Mouse (Mus musculus) heart, embryonic 13.5 days (tissue): Measurements from ENCODE around the gene Slc7a8. TPM values are rescaled to one million over a fixed set of nuclear protein-coding genes. Genes with fewer than 3 reads are reported as not detected.

Experiments
- ATAC-seq: fragments of 200-750 bp; cut with Nextera tagmentation; 2 replicates; pipeline ENCODE4 v1.8.0; 2017; ENCODE audit warnings: moderate TSS enrichment; ENCODE audit not compliant: insufficient number of reproducible peaks, low FRiP score, low TSS enrichment; ENCODE audit errors: extremely low read depth
- H3K27ac ChIP-seq: fragments of 300-500 bp; sonication (generic); replicated peaks from 2 replicates; pipeline ENCODE4 v1.5.1; 2015; ENCODE audit warnings: moderate library complexity, mild to moderate bottlenecking, inconsistent platforms
- H3K27me3 ChIP-seq: fragments of 300-500 bp; sonication (generic); replicated peaks from 2 replicates; pipeline ENCODE4 v1.6.1; 2015; ENCODE audit warnings: mild to moderate bottlenecking, inconsistent platforms
- H3K36me3 ChIP-seq: fragments of 300-500 bp; sonication (generic); 2 replicates; pipeline ENCODE4 v1.6.1; 2015; ENCODE audit warnings: mild to moderate bottlenecking, inconsistent platforms
- H3K4me1 ChIP-seq: fragments of 300-500 bp; sonication (generic); 2 replicates; pipeline ENCODE4 v1.6.1; 2015; ENCODE audit warnings: inconsistent platforms
- H3K4me2 ChIP-seq: fragments of 300-500 bp; sonication (generic); 2 replicates; pipeline ENCODE4 v1.6.1; 2015; ENCODE audit warnings: inconsistent platforms, mild to moderate bottlenecking, moderate library complexity
- H3K4me3 ChIP-seq: fragments of 300-500 bp; sonication (generic); 2 replicates; pipeline ENCODE4 v1.5.1; 2015; ENCODE audit warnings: moderate library complexity, mild to moderate bottlenecking, inconsistent platforms
- H3K9ac ChIP-seq: fragments of 300-500 bp; sonication (generic); 2 replicates; pipeline ENCODE4 v1.6.1; 2015; ENCODE audit warnings: inconsistent platforms, mild to moderate bottlenecking, moderate library complexity
- H3K9me3 ChIP-seq: fragments of 300-500 bp; sonication (generic); 2 replicates; pipeline ENCODE4 v1.6.1; 2016; ENCODE audit warnings: inconsistent platforms
- WGBS: fragments of 180-500 bp; shearing (Covaris S2); methylation state at CpG from one replicate; pipeline ENCODE4 v1.1.7; 2015; ENCODE audit warnings: mixed read lengths; 5-methylcytosine and 5-hydroxymethylcytosine counted together
- polyA plus RNA-seq: library from polyadenylated mRNA; unstranded; fragments of >200 nt; fragmentation: Nextera tagmentation; extraction: Ambion mirVana; gene quantifications from 2 replicates; pipeline ENCODE4 v1.2.1, GENCODE M21; 2015

Gene Slc7a8
- polyA plus RNA-seq, 1 experiment from 2014 or later = 3.4 TPM

DNA sequence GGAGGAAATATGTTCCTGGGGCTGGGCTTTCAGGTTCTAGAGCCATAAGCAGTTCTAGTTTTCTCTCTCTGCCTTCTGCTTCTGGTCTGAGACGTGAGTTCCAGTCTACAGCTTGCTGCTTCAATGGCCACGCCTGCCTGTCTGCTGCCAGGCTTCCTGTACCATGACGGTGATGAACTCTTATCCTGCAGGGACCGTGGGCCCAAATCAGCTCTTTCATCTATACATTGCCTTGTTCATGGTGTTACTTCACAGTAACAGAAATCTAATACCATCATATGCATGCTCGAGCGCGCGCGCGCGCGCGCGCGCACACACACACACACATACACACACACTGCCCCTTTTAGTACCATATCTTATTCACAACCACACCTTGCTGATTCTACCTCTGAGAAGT lies 15.0 kb upstream of the Slc7a8 start:
- H3K4me2 ChIP-seq = no peak overlapping the region
- no peak for ATAC-seq
- H3K4me3 ChIP-seq = no peak overlapping the region
- peaks cover 17% of the 10 kb centered on the region for H3K4me1 ChIP-seq
- 90% methylated on average over 15 of the region's 15 CpGs for WGBS
- no peaks in the 10 kb centered on the region for H3K9me3 ChIP-seq
- no peak overlapping the region for H3K9ac ChIP-seq
- H3K36me3 ChIP-seq = no peaks in the 10 kb centered on the region
- peaks cover 5% of the 10 kb centered on the region; the same call in 1 of the 2 replicates for H3K27me3 ChIP-seq
- H3K27ac ChIP-seq = no peak overlapping the region

DNA sequence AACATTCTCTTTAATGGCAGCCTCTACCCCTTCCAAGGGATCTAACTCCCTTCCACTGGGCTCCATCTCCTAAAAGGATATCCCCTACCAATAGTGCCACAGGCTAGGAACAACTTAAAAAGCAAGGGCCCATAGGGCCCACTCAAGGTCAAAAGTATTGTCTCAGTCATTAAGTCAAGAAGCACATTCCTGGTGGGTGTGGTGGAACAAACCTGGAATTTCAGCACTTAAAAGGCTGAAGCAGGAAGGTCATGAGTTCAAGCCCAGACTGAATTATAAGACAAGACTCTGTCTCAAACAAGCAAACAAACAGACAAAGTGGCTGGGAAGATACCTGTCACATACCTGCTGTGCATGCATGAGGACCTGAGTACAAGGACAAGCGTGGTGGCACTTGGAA lies 14.2 kb upstream of the Slc7a8 start:
- Histone ChIP-seq H3K27ac (no peak overlapping the region), H3K9ac (no peak overlapping the region), H3K4me2 (no peak overlapping the region), H3K27me3 (peaks cover 5% of the 10 kb centered on the region; the same call in 1 of the 2 replicates), H3K4me1 (peaks cover 12% of the 10 kb centered on the region), H3K36me3 (no peaks in the 10 kb centered on the region), H3K9me3 (no peaks in the 10 kb centered on the region), H3K4me3 (no peak overlapping the region)
- no peak for ATAC-seq
- 92% methylated on average over 1 of the region's 1 CpGs for WGBS

DNA sequence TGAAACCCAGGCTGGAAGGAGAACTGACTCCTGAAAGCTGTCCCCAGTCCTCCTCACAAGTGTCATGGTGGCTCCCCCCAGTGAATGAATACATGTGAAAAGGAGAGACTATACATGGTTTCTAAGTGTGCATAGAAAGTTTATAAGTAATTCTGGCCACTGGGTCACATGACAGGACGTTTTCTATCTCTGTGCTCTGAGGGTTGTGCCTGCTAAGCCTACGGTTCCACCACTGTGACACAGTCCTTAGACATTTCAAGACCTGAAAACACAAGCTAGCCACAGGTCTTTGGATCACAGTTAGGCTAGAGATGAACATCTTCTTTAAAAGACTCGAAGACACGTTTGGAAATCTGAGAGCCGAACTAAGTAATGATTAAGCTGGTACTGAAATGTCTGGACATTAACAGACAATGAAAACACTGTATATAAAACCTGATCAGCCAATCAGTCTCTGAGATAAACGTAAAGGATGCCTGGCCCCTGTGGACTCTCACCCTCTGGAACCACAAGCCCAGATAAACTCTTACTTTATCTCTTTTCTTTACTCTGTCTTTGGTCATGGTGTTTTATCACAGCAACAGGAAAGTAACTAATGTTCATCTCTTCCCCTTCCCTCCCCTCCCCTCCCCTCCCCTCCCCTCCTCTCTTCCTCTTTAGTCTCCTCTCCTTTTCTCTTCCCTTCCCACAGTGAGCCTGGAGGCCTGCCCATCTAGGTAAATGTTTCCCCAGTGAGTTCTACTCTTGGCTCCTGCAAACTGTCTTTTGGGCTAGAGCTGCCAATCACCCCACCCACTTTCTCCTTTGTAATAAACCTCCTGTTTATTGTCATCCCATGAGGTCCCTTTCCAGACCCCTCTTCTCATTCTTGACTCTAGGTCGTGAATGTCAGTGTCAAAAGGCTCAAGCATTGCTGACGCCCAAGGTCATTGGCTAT lies 12.4 kb upstream of the Slc7a8 start:
- no peak overlapping the region for H3K4me2 ChIP-seq
- ATAC-seq = no peak
- 65% methylated on average over 8 of the region's 8 CpGs for WGBS
- H3K4me1 ChIP-seq = no peaks in the 10 kb centered on the region
- H3K9me3 ChIP-seq = no peaks in the 10 kb centered on the region
- no peak overlapping the region for H3K4me3 ChIP-seq
- no peaks in the 10 kb centered on the region for H3K36me3 ChIP-seq
- no peak overlapping the region for H3K27ac ChIP-seq
- H3K9ac ChIP-seq = no peak overlapping the region
- no peaks in the 10 kb centered on the region for H3K27me3 ChIP-seq

DNA sequence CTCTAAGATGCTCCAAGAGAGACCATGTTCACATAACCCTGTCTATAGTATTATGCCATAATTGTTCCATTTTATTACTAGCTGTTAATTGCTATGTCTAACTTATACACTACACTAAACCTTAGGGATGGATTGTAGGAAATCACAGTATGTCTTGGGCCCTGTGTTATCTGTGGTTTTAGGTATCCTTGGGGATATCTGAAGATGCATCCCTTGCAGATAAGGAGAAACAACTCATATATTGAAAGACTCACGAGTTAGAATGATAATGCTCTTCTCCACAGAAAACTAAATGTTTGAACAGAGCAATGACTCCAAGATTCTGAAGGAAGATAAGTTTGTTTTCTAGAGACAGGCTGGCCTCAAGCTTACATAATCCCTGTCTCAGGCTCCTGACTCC lies 11.6 kb upstream of the Slc7a8 start:
- H3K9ac ChIP-seq = no peak overlapping the region
- no peaks in the 10 kb centered on the region for H3K4me1 ChIP-seq
- no peak for ATAC-seq
- 44% methylated on average over 1 of the region's 1 CpGs for WGBS
- H3K27ac ChIP-seq = no peak overlapping the region
- H3K4me2 ChIP-seq = no peak overlapping the region
- H3K27me3 ChIP-seq = no peaks in the 10 kb centered on the region
- no peak overlapping the region for H3K4me3 ChIP-seq
- H3K9me3 ChIP-seq = no peaks in the 10 kb centered on the region; the same call in 1 of the 2 replicates
- H3K36me3 ChIP-seq = no peaks in the 10 kb centered on the region

DNA sequence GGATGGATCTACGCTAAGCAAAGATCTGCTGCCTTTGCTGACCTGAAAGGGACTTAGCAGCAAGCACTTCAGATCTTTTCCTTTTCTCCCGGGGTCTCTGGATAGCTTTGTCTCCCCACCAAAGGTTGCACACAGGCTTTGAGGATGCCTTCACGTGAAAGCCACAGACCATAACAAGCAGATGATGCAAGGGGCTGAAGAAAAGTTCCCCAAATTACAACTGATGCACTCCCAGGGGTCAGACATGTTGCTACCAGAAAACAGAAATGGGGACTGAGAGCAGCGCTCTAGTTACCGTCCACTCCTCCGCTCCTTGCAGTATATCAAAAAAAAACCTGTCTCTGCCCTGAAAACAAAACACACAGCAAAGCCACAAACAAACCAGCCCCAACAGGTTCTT lies 10.4 kb upstream of the Slc7a8 start:
- H3K9me3 ChIP-seq = no peaks in the 10 kb centered on the region; the same call in 1 of the 2 replicates
- no peak overlapping the region for H3K4me2 ChIP-seq
- H3K27ac ChIP-seq = no peak overlapping the region
- no peaks in the 10 kb centered on the region for H3K4me1 ChIP-seq
- ATAC-seq = no peak
- 76% methylated on average over 6 of the region's 6 CpGs for WGBS
- H3K27me3 ChIP-seq = no peaks in the 10 kb centered on the region
- no peak overlapping the region for H3K9ac ChIP-seq
- H3K4me3 ChIP-seq = no peak overlapping the region
- no peaks in the 10 kb centered on the region for H3K36me3 ChIP-seq

DNA sequence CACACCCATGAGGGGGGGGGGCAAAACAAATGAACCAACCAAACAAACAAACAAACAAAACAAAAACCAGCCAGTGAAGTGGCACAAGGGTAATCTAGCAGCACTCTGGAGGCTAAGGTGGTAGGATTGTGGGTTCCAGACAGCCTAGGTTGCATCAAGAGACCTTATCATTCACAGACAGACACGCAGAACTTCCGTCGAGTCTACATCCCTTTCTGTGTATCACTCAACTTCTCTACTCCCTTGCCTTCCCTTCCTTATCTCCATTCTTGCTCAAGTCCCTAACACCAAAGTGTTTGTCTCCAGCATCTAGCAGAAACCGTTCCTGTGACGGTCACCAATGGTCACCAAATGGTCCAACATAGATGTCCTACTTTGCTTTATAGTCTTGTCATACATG lies 6.5 kb upstream of the Slc7a8 start:
- WGBS = 85% methylated on average over 5 of the region's 5 CpGs
- Histone ChIP-seq H3K27ac (no peak overlapping the region), H3K4me1 (peaks cover 15% of the 10 kb centered on the region), H3K4me3 (no peak overlapping the region), H3K4me2 (no peak overlapping the region), H3K9me3 (no peaks in the 10 kb centered on the region; the same call in none of the 2 replicates), H3K36me3 (no peaks in the 10 kb centered on the region), H3K27me3 (no peaks in the 10 kb centered on the region), H3K9ac (no peak overlapping the region)
- no peak for ATAC-seq

DNA sequence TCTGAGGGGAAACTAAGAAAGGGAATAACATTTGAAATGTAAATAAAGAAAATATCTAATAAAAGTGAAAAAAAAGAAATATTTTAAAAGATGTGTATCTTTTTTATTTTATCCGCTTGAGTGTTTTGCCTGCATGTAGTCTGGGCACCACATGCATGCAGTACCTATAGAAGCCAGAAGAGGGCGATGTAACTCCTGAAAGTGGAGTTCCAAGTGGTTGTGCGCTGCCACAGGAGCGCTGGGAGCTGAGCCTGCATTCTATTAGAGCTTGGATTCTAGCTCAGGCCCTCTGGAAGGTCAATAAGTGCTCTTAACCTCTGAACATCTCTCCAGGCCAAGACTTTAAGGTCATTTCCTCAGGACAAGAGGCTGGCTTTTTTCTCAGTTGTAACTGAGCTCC lies 5.5 kb upstream of the Slc7a8 start:
- no peak overlapping the region for H3K4me3 ChIP-seq
- H3K4me1 ChIP-seq = peaks cover 15% of the 10 kb centered on the region
- peaks cover 10% of the 10 kb centered on the region for H3K27me3 ChIP-seq
- H3K4me2 ChIP-seq = no peak overlapping the region
- H3K9me3 ChIP-seq = no peaks in the 10 kb centered on the region; the same call in none of the 2 replicates
- H3K9ac ChIP-seq = no peak overlapping the region
- WGBS = 56% methylated on average over 4 of the region's 4 CpGs
- no peaks in the 10 kb centered on the region for H3K36me3 ChIP-seq
- ATAC-seq = no peak
- no peak overlapping the region for H3K27ac ChIP-seq

DNA sequence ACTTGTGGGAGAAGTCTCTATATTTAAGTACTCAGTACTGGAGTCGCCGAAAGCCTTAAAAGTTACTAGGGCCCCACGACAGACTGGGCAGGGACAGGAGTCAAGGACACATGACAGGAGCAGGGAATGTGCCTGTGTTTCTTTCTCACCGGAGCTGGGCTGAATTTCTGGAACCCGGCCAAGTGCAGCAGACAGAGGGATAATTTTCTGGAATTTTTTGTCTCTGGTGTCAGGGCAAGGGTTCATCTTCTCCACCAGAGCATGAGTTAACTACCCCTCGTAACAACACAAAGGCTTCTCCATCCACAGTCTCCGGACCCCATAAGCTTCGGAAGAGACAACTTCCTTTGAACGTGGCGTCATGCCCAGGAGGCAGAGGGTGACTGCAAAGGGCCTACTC lies 4.7 kb upstream of the Slc7a8 start:
- no peak for ATAC-seq
- Histone ChIP-seq H3K4me2 (peak overlapping the region; percentile 42), H3K4me3 (no peak overlapping the region), H3K27ac (peak overlapping the region; percentile 84), H3K27me3 (peaks cover 15% of the 10 kb centered on the region), H3K9ac (no peak overlapping the region), H3K36me3 (no peaks in the 10 kb centered on the region), H3K9me3 (no peaks in the 10 kb centered on the region; the same call in none of the 2 replicates), H3K4me1 (peaks cover 18% of the 10 kb centered on the region)
- WGBS = 27% methylated on average over 10 of the region's 10 CpGs

DNA sequence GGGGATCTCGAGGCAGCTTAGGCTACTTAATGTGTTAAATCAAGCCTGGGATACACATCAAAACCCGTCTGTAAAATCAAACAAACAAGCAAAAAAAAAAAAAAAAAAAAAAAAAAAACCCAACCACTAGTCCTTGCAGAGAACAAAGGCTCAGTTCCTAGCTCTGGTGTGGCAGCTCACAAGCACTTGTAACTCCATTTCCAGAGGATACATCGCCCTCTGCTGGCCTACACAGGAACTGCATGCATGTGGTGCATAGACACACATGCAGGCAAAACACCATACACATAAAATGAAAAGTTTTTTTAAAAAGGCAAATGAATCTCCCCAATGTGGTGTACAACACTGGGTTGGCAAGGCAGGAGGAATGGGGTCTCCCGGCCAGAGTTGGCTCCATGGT lies 4.2 kb upstream of the Slc7a8 start:
- Histone ChIP-seq H3K4me3 (no peak overlapping the region), H3K4me2 (peak overlapping the region; percentile 42)

DNA sequence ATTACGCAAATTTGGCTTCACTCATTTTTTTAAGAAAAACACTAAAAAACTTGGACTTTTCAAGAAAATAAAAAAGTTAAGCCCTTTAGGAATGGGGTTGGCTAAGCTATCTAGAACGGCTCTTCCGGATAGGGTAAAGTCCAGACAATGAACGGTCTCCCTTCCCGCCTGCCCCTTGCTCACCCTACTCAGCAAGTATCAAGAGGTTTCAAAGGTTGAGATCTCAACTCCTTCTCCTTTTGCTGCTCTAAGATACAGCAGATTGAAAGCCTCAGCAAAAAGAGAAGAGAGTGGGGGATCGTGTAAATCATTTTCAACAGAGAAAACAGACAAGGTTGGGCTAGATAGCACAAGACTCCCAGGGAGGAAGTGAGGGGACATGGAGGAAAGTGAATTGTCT lies 1.2 kb upstream of the Slc7a8 start:
- H3K9ac ChIP-seq = no peak overlapping the region
- H3K36me3 ChIP-seq = no peaks in the 10 kb centered on the region
- no peak overlapping the region for H3K4me2 ChIP-seq
- no peak overlapping the region for H3K27ac ChIP-seq
- H3K9me3 ChIP-seq = no peaks in the 10 kb centered on the region; the same call in 1 of the 2 replicates
- WGBS = 87% methylated on average over 6 of the region's 6 CpGs
- peaks cover 35% of the 10 kb centered on the region for H3K27me3 ChIP-seq
- H3K4me1 ChIP-seq = peaks cover 29% of the 10 kb centered on the region
- H3K4me3 ChIP-seq = no peak overlapping the region
- ATAC-seq = no peak

More for the DNA sequence above, 4.2 kb upstream of the Slc7a8 start:
- H3K4me1 ChIP-seq = peaks cover 18% of the 10 kb centered on the region
- H3K9me3 ChIP-seq = no peaks in the 10 kb centered on the region; the same call in none of the 2 replicates
- H3K9ac ChIP-seq = no peak overlapping the region
- peak overlapping the region; percentile 84 for H3K27ac ChIP-seq
- H3K27me3 ChIP-seq = peaks cover 15% of the 10 kb centered on the region
- no peaks in the 10 kb centered on the region for H3K36me3 ChIP-seq
- WGBS = 56% methylated on average over 4 of the region's 4 CpGs
- ATAC-seq = no peak

DNA sequence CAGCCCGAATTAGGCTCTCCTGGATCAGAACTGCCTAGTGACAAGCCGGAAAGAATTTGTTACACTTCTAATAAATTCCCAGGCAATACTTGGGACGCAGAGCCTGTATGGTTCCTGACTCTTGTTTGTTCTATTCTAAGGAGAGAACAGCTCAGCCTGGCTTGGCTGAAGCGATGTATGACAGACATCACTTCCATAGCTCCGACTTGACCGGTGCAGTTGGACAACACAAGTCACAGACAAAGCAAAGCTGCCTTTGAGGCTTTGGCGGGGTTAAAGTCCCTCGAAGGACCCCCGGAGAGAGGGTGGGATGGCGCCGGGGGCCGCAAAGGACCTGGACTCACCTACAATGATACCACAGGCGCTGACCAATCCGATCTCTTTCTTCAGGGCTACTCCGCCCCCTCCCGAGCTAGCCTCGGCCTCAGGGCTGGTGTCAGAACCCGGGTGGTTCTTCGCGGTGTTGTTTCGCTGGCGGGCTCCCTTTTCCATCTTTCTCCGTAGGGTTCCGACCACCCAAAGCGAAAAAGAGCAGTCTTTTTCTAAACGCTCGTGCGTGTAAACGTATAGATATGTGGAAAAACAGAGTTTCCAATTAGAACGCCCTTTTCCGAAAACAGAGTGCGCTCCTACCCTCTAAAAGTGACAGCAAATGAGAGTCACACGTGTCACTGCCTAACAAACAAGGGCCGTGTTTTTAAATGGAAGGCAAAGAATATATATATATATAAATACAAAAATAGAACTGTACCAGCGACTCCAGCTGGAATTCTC lies 723 bp downstream of the Slc7a8 start:
- no peaks in the 10 kb centered on the region for H3K36me3 ChIP-seq
- H3K27ac ChIP-seq = 0 out of 2 replicates have a peak overlapping the region, but pooled peaks have one; percentile 25
- H3K4me3 ChIP-seq = peak overlapping the region; percentile 59
- H3K9me3 ChIP-seq = no peaks in the 10 kb centered on the region; the same call in 1 of the 2 replicates
- ATAC-seq = no peak
- peaks cover 20% of the 10 kb centered on the region for H3K4me1 ChIP-seq
- peaks cover 35% of the 10 kb centered on the region for H3K27me3 ChIP-seq
- 3% methylated on average over 35 of the region's 35 CpGs for WGBS
- peak overlapping the region; percentile 80 for H3K9ac ChIP-seq
- H3K4me2 ChIP-seq = peak overlapping the region; percentile 82
